In the genomic region with DNA sequence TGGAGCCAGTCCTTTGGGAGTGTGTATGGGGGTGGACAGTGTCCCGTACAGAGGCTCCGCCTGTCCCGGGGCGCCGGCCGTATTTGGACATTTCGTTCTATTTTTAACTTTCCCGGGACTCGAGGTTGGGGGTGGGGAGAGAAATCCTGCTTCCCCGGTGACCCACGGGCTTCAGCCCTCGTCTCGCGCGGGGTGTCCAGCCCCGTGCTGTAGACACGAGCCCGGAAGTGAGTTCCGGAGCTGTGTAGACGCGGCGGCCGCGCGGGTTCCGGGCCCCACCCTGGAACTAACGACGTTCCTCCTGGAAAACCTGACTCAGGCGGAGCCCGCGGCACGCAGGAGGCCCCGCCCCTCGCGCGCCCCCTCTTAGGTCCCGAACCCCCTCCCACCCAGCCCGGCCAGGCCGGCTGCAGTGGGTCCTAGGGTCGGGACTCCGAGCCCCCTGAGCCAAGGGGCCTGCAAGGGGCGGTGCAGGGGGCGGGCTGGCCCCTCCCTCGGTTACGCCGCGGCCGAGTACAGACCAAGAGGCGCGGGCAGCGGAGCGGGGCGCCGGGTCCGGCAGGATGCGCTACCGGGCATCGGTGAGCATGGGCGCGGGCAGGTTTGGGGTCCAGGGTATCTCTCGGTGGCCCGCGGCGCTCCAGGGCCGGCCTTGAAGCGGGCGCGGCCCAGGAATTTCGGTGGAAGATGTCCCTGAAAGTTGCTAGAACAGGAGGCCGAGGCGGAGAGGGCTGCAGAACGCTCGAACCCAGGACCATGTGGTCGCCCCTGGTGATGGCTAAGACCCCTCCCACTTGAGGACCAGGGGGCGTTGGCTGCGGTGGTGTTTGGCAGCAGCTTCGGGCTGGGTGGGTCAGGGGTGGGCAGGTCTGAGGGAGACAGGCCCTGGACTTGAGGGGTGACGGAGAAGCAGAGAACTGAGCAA, we compare ENCODE assay signal across 8 mouse cellular contexts. TPM values are rescaled to one million over a fixed set of nuclear protein-coding genes. Genes with fewer than 3 reads are reported as not detected.
A peak's percentile ranks its signal among the peaks of the same experiment; 100 is the strongest.
DNase-seq lines count a peak whose midpoint lies in the region; ATAC-seq lines count a peak whose summit lies in the region.

No protein-coding gene starts in this region.

- H3K4me3 ChIP-seq in heart, embryonic 15.5 days: peak overlapping the region; percentile 80
- peak overlapping the region; percentile 79 for H3K4me3 ChIP-seq in lung, embryonic 16.5 days (ENCODE audit: low read length)

- H3K9ac ChIP-seq in heart, embryonic 15.5 days: peak overlapping the region; percentile 82
- peak overlapping the region; percentile 91 for H3K9ac ChIP-seq in lung, embryonic 16.5 days (ENCODE audit: low read length)

- H3K4me2 ChIP-seq in heart, embryonic 15.5 days: peak overlapping the region; percentile 86
- H3K4me2 ChIP-seq in lung, embryonic 16.5 days (ENCODE audit: low read depth, low read length): peak overlapping the region; percentile 88

- peaks cover 32% of the 10 kb centered on the region for H3K36me3 ChIP-seq in heart, embryonic 15.5 days
- peaks cover 18% of the 10 kb centered on the region for H3K36me3 ChIP-seq in lung, embryonic 16.5 days (ENCODE audit: control insufficient read depth, insufficient read depth, low read length)

- H3K4me1 ChIP-seq in heart, embryonic 15.5 days (replicated peaks): peaks cover 56% of the 10 kb centered on the region
- peaks cover 43% of the 10 kb centered on the region for H3K4me1 ChIP-seq in lung, embryonic 16.5 days (replicated peaks; ENCODE audit: control insufficient read depth, insufficient read depth, low read length)

- ATAC-seq in erythroid progenitor cell, adult 5-6 weeks (replicated peaks; ENCODE audit: low FRiP score, poor library complexity, severe bottlenecking): peak; percentile 35
- peak; percentile 50 for ATAC-seq in heart, embryonic 15.5 days (replicated peaks; ENCODE audit: insufficient number of reproducible peaks, insufficient read depth, low FRiP score, low read depth)
- ATAC-seq in lung, embryonic 16.5 days (ENCODE audit: low read depth): peak; percentile 53

- WGBS in heart, embryonic 15.5 days: under 1% methylated on average over 78 of the region's 78 CpGs
- under 1% methylated on average over 68 of the region's 78 CpGs for WGBS in lung, embryonic 16.5 days

- peak; percentile 76 for DNase-seq in CD4-positive, CD25-positive, alpha-beta regulatory T cell, adult 2 months (ENCODE audit: low read depth, low spot score)
- DNase-seq in adrenal gland, postnatal 36 days: peak; percentile 85 to 89
- peak; percentile 88 for DNase-seq in kidney, postnatal 10 days
- DNase-seq in ovary, postnatal 14 days (ENCODE audit: low spot score): peak; percentile 62
- DNase-seq in thymus, postnatal 10 days (ENCODE audit: low spot score in 2 of 2): peak; percentile 27 to 49

- no peaks in the 10 kb centered on the region for H3K27me3 ChIP-seq in heart, embryonic 15.5 days
- no peaks in the 10 kb centered on the region for H3K27me3 ChIP-seq in lung, embryonic 16.5 days (ENCODE audit: control insufficient read depth, insufficient read depth, low read depth, low read length)

- H3K27ac ChIP-seq in heart, embryonic 15.5 days: peak overlapping the region; percentile 94
- peak overlapping the region; percentile 97 for H3K27ac ChIP-seq in lung, embryonic 16.5 days (ENCODE audit: low read length)

- H3K9me3 ChIP-seq in heart, embryonic 15.5 days (replicated peaks): no peaks in the 10 kb centered on the region
- H3K9me3 ChIP-seq in lung, embryonic 16.5 days (ENCODE audit: control insufficient read depth, low read length): no peaks in the 10 kb centered on the region

RNA-seq across cellular contexts. Expression of gene Myo1c, which starts 5.6 kb away (rescaled TPM):
- 100 to 1,000 TPM; 155 to 158 TPM for total RNA-seq in adrenal gland, postnatal 36 days (2021)
- total RNA-seq in erythroid progenitor cell, adult 5-6 weeks (2015; ENCODE audit: low replicate concordance): 15.5 and 22.2 TPM in 2 replicates
- total RNA-seq in erythroid progenitor cell, adult 5-6 weeks (2017; ENCODE audit: low replicate concordance): 17.3 and 21.2 TPM in 2 replicates
- 62.1 and 79.0 TPM in 2 replicates for polyA plus RNA-seq in heart, embryonic 15.5 days (2015; fragmentation: Nextera tagmentation; extraction: Ambion mirVana)
- 93.0 and 96.5 TPM in 2 replicates for polyA plus RNA-seq in lung, embryonic 16.5 days (2015; fragmentation: Nextera tagmentation; extraction: Ambion mirVana)

RNA-seq across cellular contexts. Expression of gene Crk, which starts 23.2 kb away (rescaled TPM):
- 100 to 1,000 TPM; 119 TPM for total RNA-seq in adrenal gland, postnatal 36 days (2021)
- total RNA-seq in erythroid progenitor cell, adult 5-6 weeks (2015; ENCODE audit: low replicate concordance): 32.1 and 41.5 TPM in 2 replicates
- 43.8 and 83.8 TPM in 2 replicates for total RNA-seq in erythroid progenitor cell, adult 5-6 weeks (2017; ENCODE audit: low replicate concordance)
- 82.3 and 95.8 TPM in 2 replicates for polyA plus RNA-seq in heart, embryonic 15.5 days (2015; fragmentation: Nextera tagmentation; extraction: Ambion mirVana)
- 108 and 112 TPM in 2 replicates for polyA plus RNA-seq in lung, embryonic 16.5 days (2015; fragmentation: Nextera tagmentation; extraction: Ambion mirVana)

RNA-seq across cellular contexts. Expression of gene Inpp5k, which starts 25.1 kb away (rescaled TPM):
- 10 to 100 TPM; 27.9 to 48.1 TPM for total RNA-seq in adrenal gland, postnatal 36 days (2021)
- 36.8 and 78.8 TPM in 2 replicates for total RNA-seq in erythroid progenitor cell, adult 5-6 weeks (2015; ENCODE audit: low replicate concordance)
- 38.4 and 46.3 TPM in 2 replicates for total RNA-seq in erythroid progenitor cell, adult 5-6 weeks (2017; ENCODE audit: low replicate concordance)
- polyA plus RNA-seq in heart, embryonic 15.5 days (2015; fragmentation: Nextera tagmentation; extraction: Ambion mirVana): 19.6 and 28.8 TPM in 2 replicates
- polyA plus RNA-seq in lung, embryonic 16.5 days (2015; fragmentation: Nextera tagmentation; extraction: Ambion mirVana): 33.8 and 35.4 TPM in 2 replicates

Comparison
In these comparisons a context has a peak if more than half of its experiments do, and no peak if none do; other contexts are left out.
1. Peak in every context shown above with its lines: DNase-seq, ATAC-seq, H3K4me3 ChIP-seq and H3K27ac ChIP-seq.
2. DNase-seq: peak in every context shown above with its lines; median percentile 88 in kidney, postnatal 10 days; 87 in adrenal gland, postnatal 36 days; 76 in CD4-positive, CD25-positive, alpha-beta regulatory T cell, adult 2 months; 62 in ovary, postnatal 14 days; 38 in thymus, postnatal 10 days.
3. RNA of gene Myo1c, which starts 5.6 kb away (total RNA-seq): 155 to 158 TPM in adrenal gland, postnatal 36 days; 15.5 to 22.2 TPM in erythroid progenitor cell, adult 5-6 weeks; every median in the first group is over 4 times any median in the second.